Mouse (Mus musculus) neural tube, embryonic 11.5 days (tissue): ENCODE results near the gene Helz. TPM values are rescaled to one million over a fixed set of nuclear protein-coding genes. Genes with fewer than 3 reads are reported as not detected.

ENCODE experiments used
- ATAC-seq: fragments of 200-750 bp; cut with Nextera tagmentation; 2 replicates; pipeline ENCODE4 v1.8.0; 2017; ENCODE audit warnings: moderate number of reproducible peaks, mild to moderate bottlenecking, moderate TSS enrichment, moderate library complexity; ENCODE audit not compliant: insufficient read depth, low FRiP score, low TSS enrichment
- DNase-seq: peaks from one replicate; pipeline ENCODE4 v3.0.0-alpha.2; 2015; ENCODE audit warnings: low spot score
- H3K27ac ChIP-seq: fragments of 300-500 bp; sonication (generic); 2 replicates; pipeline ENCODE4 v1.5.1; 2014; ENCODE audit warnings: low read depth, mild to moderate bottlenecking, low read length
- H3K27me3 ChIP-seq: fragments of 300-500 bp; sonication (generic); 2 replicates; pipeline ENCODE4 v1.6.1; 2014; ENCODE audit warnings: mild to moderate bottlenecking, low read length, mixed read lengths; ENCODE audit not compliant: control insufficient read depth, insufficient read depth
- H3K36me3 ChIP-seq: fragments of 300-500 bp; sonication (generic); 2 replicates; pipeline ENCODE4 v1.6.1; 2014; ENCODE audit warnings: mild to moderate bottlenecking, low read length, moderate library complexity, mixed read lengths; ENCODE audit not compliant: control insufficient read depth, insufficient read depth
- H3K4me1 ChIP-seq: fragments of 300-500 bp; sonication (generic); 2 replicates; pipeline ENCODE4 v1.6.1; 2014; ENCODE audit warnings: low read length, mixed read lengths; ENCODE audit not compliant: control insufficient read depth, insufficient read depth
- H3K4me2 ChIP-seq: fragments of 300-500 bp; sonication (generic); 2 replicates; pipeline ENCODE4 v1.6.1; 2014; ENCODE audit warnings: low read depth, mild to moderate bottlenecking, moderate library complexity
- H3K4me3 ChIP-seq: fragments of 300-500 bp; sonication (generic); 2 replicates; pipeline ENCODE4 v1.5.1; 2014; ENCODE audit warnings: low read depth, low read length
- H3K9ac ChIP-seq: fragments of 300-500 bp; sonication (generic); 2 replicates; pipeline ENCODE4 v1.6.1; 2014; ENCODE audit warnings: mild to moderate bottlenecking, low read length
- H3K9me3 ChIP-seq: fragments of 300-500 bp; sonication (generic); 2 replicates; pipeline ENCODE4 v1.6.1; 2016; ENCODE audit warnings: low read length; ENCODE audit not compliant: control insufficient read depth
- WGBS: fragments of 180-500 bp; shearing (Covaris S2); extraction: QIAGEN DNeasy Blood & Tissue Kit; methylation state at CpG from one replicate; pipeline ENCODE4 v1.1.7; 2014; 5-methylcytosine and 5-hydroxymethylcytosine counted together
- polyA plus RNA-seq: library from polyadenylated mRNA; unstranded; fragments of >200 nt; fragmentation: Nextera tagmentation; extraction: Ambion mirVana; gene quantifications from 2 replicates; pipeline ENCODE4 v1.2.1, GENCODE M21; 2014

Gene Helz
- polyA plus RNA-seq, 1 experiment from 2014 or later = 23.5 TPM

GRCm38 (mm10) chr11:107516387-107516786 is 31.3 kb upstream of the Helz start:
- WGBS = 90% methylated on average over 2 of the region's 2 CpGs

GRCm38 (mm10) chr11:107518645-107519429 is 28.9 kb upstream of the Helz start:
- WGBS = 84% methylated on average over 5 of the region's 5 CpGs
- ATAC-seq (no peak), DNase-seq (no peak)
- no peak overlapping the region for H3K9ac ChIP-seq
- no peaks in the 10 kb centered on the region for H3K36me3 ChIP-seq
- H3K4me2 ChIP-seq = no peak overlapping the region
- no peak overlapping the region for H3K27ac ChIP-seq
- no peak overlapping the region for H3K4me3 ChIP-seq
- H3K4me1 ChIP-seq = no peaks in the 10 kb centered on the region
- H3K27me3 ChIP-seq = no peaks in the 10 kb centered on the region
- H3K9me3 ChIP-seq = no peaks in the 10 kb centered on the region

More at GRCm38 (mm10) chr11:107516387-107516786, 31.3 kb upstream of the Helz start:
- no peaks in the 10 kb centered on the region for H3K4me1 ChIP-seq
- no peaks in the 10 kb centered on the region for H3K9me3 ChIP-seq
- H3K4me2 ChIP-seq = no peak overlapping the region
- no peaks in the 10 kb centered on the region for H3K36me3 ChIP-seq
- no peak for ATAC-seq
- H3K27me3 ChIP-seq = no peaks in the 10 kb centered on the region
- H3K27ac ChIP-seq = no peak overlapping the region
- no peak for DNase-seq
- H3K4me3 ChIP-seq = no peak overlapping the region
- no peak overlapping the region for H3K9ac ChIP-seq

GRCm38 (mm10) chr11:107521153-107521552 is 26.6 kb upstream of the Helz start:
- Histone ChIP-seq H3K36me3 (no peaks in the 10 kb centered on the region), H3K27ac (no peak overlapping the region), H3K9me3 (no peaks in the 10 kb centered on the region), H3K4me3 (no peak overlapping the region), H3K4me1 (no peaks in the 10 kb centered on the region), H3K27me3 (no peaks in the 10 kb centered on the region), H3K9ac (no peak overlapping the region), H3K4me2 (no peak overlapping the region)
- DNase-seq (no peak), ATAC-seq (no peak)
- WGBS = 74% methylated on average over 1 of the region's 1 CpGs

GRCm38 (mm10) chr11:107524966-107525365 is 22.8 kb upstream of the Helz start:
- Histone ChIP-seq H3K36me3 (no peaks in the 10 kb centered on the region), H3K4me3 (no peak overlapping the region), H3K9me3 (no peaks in the 10 kb centered on the region), H3K27me3 (no peaks in the 10 kb centered on the region), H3K4me1 (no peaks in the 10 kb centered on the region), H3K9ac (no peak overlapping the region), H3K4me2 (no peak overlapping the region), H3K27ac (no peak overlapping the region)
- DNase-seq (no peak), ATAC-seq (no peak)
- 77% methylated on average over 1 of the region's 1 CpGs for WGBS

- Histone ChIP-seq H3K9me3 (no peaks in the 10 kb centered on the region), H3K4me3 (no peak overlapping the region), H3K4me2 (no peak overlapping the region), H3K27me3 (no peaks in the 10 kb centered on the region), H3K27ac (no peak overlapping the region), H3K9ac (no peak overlapping the region), H3K4me1 (no peaks in the 10 kb centered on the region), H3K36me3 (no peaks in the 10 kb centered on the region)
- DNase-seq (no peak), ATAC-seq (no peak)
- 34% methylated on average over 3 of the region's 3 CpGs for whole genome bisulfite sequencing
These were observed 20.1 kb upstream of the Helz start for GRCm38 (mm10) chr11:107527632-107528031.

GRCm38 (mm10) chr11:107529320-107529719 is 18.4 kb upstream of the Helz start:
- DNase-seq (no peak), ATAC-seq (no peak)
- Histone ChIP-seq H3K36me3 (no peaks in the 10 kb centered on the region), H3K27me3 (no peaks in the 10 kb centered on the region), H3K9me3 (no peaks in the 10 kb centered on the region), H3K4me1 (no peaks in the 10 kb centered on the region), H3K4me2 (no peak overlapping the region), H3K9ac (no peak overlapping the region), H3K27ac (no peak overlapping the region), H3K4me3 (no peak overlapping the region)
- 50% methylated on average over 8 of the region's 8 CpGs for WGBS

- H3K9me3 ChIP-seq = no peaks in the 10 kb centered on the region
- H3K9ac ChIP-seq = no peak overlapping the region
- no peaks in the 10 kb centered on the region for H3K27me3 ChIP-seq
- DNase-seq (no peak), ATAC-seq (no peak)
- H3K4me3 ChIP-seq = no peak overlapping the region
- H3K36me3 ChIP-seq = no peaks in the 10 kb centered on the region
- H3K4me1 ChIP-seq = no peaks in the 10 kb centered on the region
- 72% methylated on average over 4 of the region's 4 CpGs for WGBS
- H3K4me2 ChIP-seq = no peak overlapping the region
- no peak overlapping the region for H3K27ac ChIP-seq
These were observed 16.3 kb upstream of the Helz start for GRCm38 (mm10) chr11:107531445-107531844.

GRCm38 (mm10) chr11:107532271-107532670 is 15.5 kb upstream of the Helz start:
- Histone ChIP-seq H3K4me1 (no peaks in the 10 kb centered on the region), H3K4me2 (no peak overlapping the region), H3K4me3 (no peak overlapping the region), H3K27ac (no peak overlapping the region), H3K27me3 (no peaks in the 10 kb centered on the region), H3K9ac (no peak overlapping the region), H3K9me3 (no peaks in the 10 kb centered on the region), H3K36me3 (no peaks in the 10 kb centered on the region)
- DNase-seq (no peak), ATAC-seq (no peak)
- WGBS = 36% methylated on average over 5 of the region's 5 CpGs

- Histone ChIP-seq H3K4me3 (no peak overlapping the region), H3K27ac (no peak overlapping the region), H3K27me3 (no peaks in the 10 kb centered on the region), H3K9me3 (no peaks in the 10 kb centered on the region), H3K36me3 (no peaks in the 10 kb centered on the region), H3K4me2 (no peak overlapping the region), H3K9ac (no peak overlapping the region), H3K4me1 (no peaks in the 10 kb centered on the region)
- DNase-seq = no peak
- 88% methylated on average over 4 of the region's 4 CpGs for WGBS
- ATAC-seq = no peak
These were observed 8.7 kb upstream of the Helz start for GRCm38 (mm10) chr11:107538994-107539393.
